Mouse (Mus musculus): ENCODE measurements around the gene Ppt2.

DNA sequence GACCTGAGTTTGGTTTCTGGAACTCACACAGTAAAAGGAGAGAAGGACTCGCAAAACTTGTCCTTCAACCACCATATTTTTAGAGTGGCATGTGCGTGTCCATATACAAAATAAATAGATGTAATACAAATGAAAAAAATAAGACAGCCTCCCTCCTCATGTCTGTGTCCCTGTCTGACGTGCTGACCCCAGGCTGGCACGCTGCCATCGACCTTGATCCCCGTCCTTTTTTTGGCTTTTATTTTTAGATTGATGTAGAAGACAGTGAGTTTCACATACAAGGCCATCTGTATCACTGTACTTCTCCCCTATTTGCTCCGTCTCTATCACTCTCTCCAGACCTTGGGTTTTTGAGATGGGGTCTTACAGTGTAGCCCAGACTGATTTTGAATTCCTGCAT lies 36.2 kb upstream of the Ppt2 start:
- TF ChIP-seq POLR2A (IDR thresholded peaks at IDR 0.05; ENCODE audit: borderline replicate concordance, extremely low read depth, low read depth, low read length) = no peak
- no peak for TF ChIP-seq CTCF (IDR thresholded peaks at IDR 0.05; ENCODE audit: insufficient read depth, low read length)
